Mouse (Mus musculus) hindbrain, postnatal 0 days (tissue): ENCODE measurements around the gene Lenep. TPM values are rescaled to one million over a fixed set of nuclear protein-coding genes. Genes with fewer than 3 reads are reported as not detected.

Source experiments
- ATAC-seq: fragments of 200-750 bp; cut with Nextera tagmentation; 2 replicates; pipeline ENCODE4 v1.8.0; 2017; ENCODE audit warnings: mild to moderate bottlenecking, moderate TSS enrichment, moderate library complexity
- DNase-seq: peaks from one replicate; pipeline ENCODE4 v3.0.0-alpha.2; 2015; ENCODE audit warnings: low spot score
- H3K27ac ChIP-seq: fragments of 300-500 bp; sonication (generic); 2 replicates; pipeline ENCODE4 v1.5.1; 2014; ENCODE audit warnings: mild to moderate bottlenecking
- H3K27me3 ChIP-seq: fragments of 300-500 bp; sonication (generic); 2 replicates; pipeline ENCODE4 v1.6.1; 2014; ENCODE audit warnings: low read length, mixed read lengths; ENCODE audit not compliant: insufficient read depth
- H3K36me3 ChIP-seq: fragments of 300-500 bp; sonication (generic); 2 replicates; pipeline ENCODE4 v1.6.1; 2014; ENCODE audit warnings: low read length, mixed read lengths; ENCODE audit not compliant: insufficient read depth
- H3K4me1 ChIP-seq: fragments of 300-500 bp; sonication (generic); 2 replicates; pipeline ENCODE4 v1.6.1; 2014; ENCODE audit warnings: antibody characterized with exemption, low read length, mixed read lengths; ENCODE audit not compliant: insufficient read depth
- H3K4me2 ChIP-seq: fragments of 300-500 bp; sonication (generic); 2 replicates; pipeline ENCODE4 v1.6.1; 2014; ENCODE audit warnings: low read depth, mild to moderate bottlenecking, low read length, moderate library complexity, mixed read lengths
- H3K4me3 ChIP-seq: fragments of 300-500 bp; sonication (generic); 2 replicates; pipeline ENCODE4 v1.5.1; 2014; ENCODE audit warnings: low read length
- H3K9ac ChIP-seq: fragments of 300-500 bp; sonication (generic); replicated peaks from 2 replicates; pipeline ENCODE4 v1.6.1; 2014; ENCODE audit warnings: mild to moderate bottlenecking, low read length, moderate library complexity, mixed read lengths
- H3K9me3 ChIP-seq: fragments of 300-500 bp; sonication (generic); 2 replicates; pipeline ENCODE4 v1.6.1; 2016; ENCODE audit warnings: low read length, mixed read lengths
- CTCF ChIP-seq: IDR thresholded peaks from 2 replicates; pipeline ENCODE4 v1.5.1; 2016; ENCODE audit warnings: antibody characterized with exemption, control low read depth, low read depth
- WGBS: fragments of 180-500 bp; shearing (Covaris S2); extraction: QIAGEN DNeasy Blood & Tissue Kit; methylation state at CpG from one replicate; pipeline ENCODE4 v1.1.7; 2014; 5-methylcytosine and 5-hydroxymethylcytosine counted together
- polyA plus RNA-seq: library from polyadenylated mRNA; unstranded; fragments of >200 nt; fragmentation: Nextera tagmentation; extraction: Ambion mirVana; gene quantifications from 2 replicates; pipeline ENCODE4 v1.2.1, GENCODE M21; 2015
- total RNA-seq: library from RNA; depleted of rRNA; stranded (reverse); fragments of >200 nt; gene quantifications from 2 replicates; pipeline ENCODE4 v1.2.3, GENCODE M21; 2014

Gene Lenep
- total and polyA plus RNA-seq, 2 experiments from 2014 or later: not detected

GRCm38 (mm10) chr3:89420421-89420820 lies 17.8 kb upstream of the Lenep start:
- 0 out of 2 replicates have a peak overlapping the region, but pooled peaks have one; percentile 33 for H3K27ac ChIP-seq
- H3K4me1 ChIP-seq: peaks cover 14% of the 10 kb centered on the region
- no peak overlapping the region for H3K9ac ChIP-seq
- DNase-seq: no peak
- H3K36me3 ChIP-seq: no peaks in the 10 kb centered on the region
- no peak for TF ChIP-seq CTCF
- H3K27me3 ChIP-seq: no peaks in the 10 kb centered on the region
- 61% methylated on average over 2 of the region's 2 CpGs for WGBS
- H3K4me3 ChIP-seq: no peak overlapping the region
- no peak for ATAC-seq
- no peaks in the 10 kb centered on the region for H3K9me3 ChIP-seq
- H3K4me2 ChIP-seq: peak overlapping the region; percentile 65; the same call in 1 of the 2 replicates

- H3K9ac ChIP-seq: peak overlapping the region; percentile 55; the same call in 1 of the 2 replicates
- H3K9me3 ChIP-seq: no peaks in the 10 kb centered on the region
- WGBS: 38% methylated on average over 3 of the region's 3 CpGs
- ATAC-seq (no peak), DNase-seq (no peak)
- H3K27ac ChIP-seq: peak overlapping the region; percentile 85
- H3K27me3 ChIP-seq: no peaks in the 10 kb centered on the region
- peak overlapping the region; percentile 70; the same call in 1 of the 2 replicates for H3K4me3 ChIP-seq
- H3K4me1 ChIP-seq: peaks cover 14% of the 10 kb centered on the region
- H3K4me2 ChIP-seq: peak overlapping the region; percentile 99
- no peak for TF ChIP-seq CTCF
- H3K36me3 ChIP-seq: peaks cover under 1% of the 10 kb centered on the region; the same call in 1 of the 2 replicates
These were observed 17.4 kb upstream of the Lenep start for GRCm38 (mm10) chr3:89419981-89420380.

GRCm38 (mm10) chr3:89419571-89419970 lies 17.0 kb upstream of the Lenep start:
- Histone ChIP-seq H3K4me3 (peak overlapping the region; percentile 70), H3K27ac (peak overlapping the region; percentile 85), H3K9ac (peak overlapping the region; percentile 55), H3K36me3 (peaks cover 5% of the 10 kb centered on the region), H3K9me3 (no peaks in the 10 kb centered on the region), H3K4me2 (peak overlapping the region; percentile 99), H3K27me3 (no peaks in the 10 kb centered on the region), H3K4me1 (peaks cover 14% of the 10 kb centered on the region)
- TF ChIP-seq CTCF: no peak
- no peak for ATAC-seq
- DNase-seq: no peak
- WGBS: 4% methylated on average over 9 of the region's 9 CpGs

GRCm38 (mm10) chr3:89418861-89419250 lies 16.3 kb upstream of the Lenep start:
- WGBS: 1% methylated on average over 16 of the region's 16 CpGs
- Histone ChIP-seq H3K27me3 (no peaks in the 10 kb centered on the region), H3K4me3 (peak overlapping the region; percentile 70), H3K27ac (peak overlapping the region; percentile 85), H3K4me2 (peak overlapping the region; percentile 99), H3K36me3 (peaks cover 11% of the 10 kb centered on the region), H3K9me3 (no peaks in the 10 kb centered on the region), H3K9ac (peak overlapping the region; percentile 55), H3K4me1 (peaks cover 14% of the 10 kb centered on the region)
- TF ChIP-seq CTCF: no peak
- DNase-seq: peak; percentile 73
- no peak for ATAC-seq

GRCm38 (mm10) chr3:89418170-89418860 lies 15.7 kb upstream of the Lenep start, which contains the start of the genes Cks1b and Shc1:
Gene Cks1b (minus strand): TSS chr3:89418383.
Gene Shc1 (plus strand): TSS chr3:89418443.
- peak within 1 kb of the TSS; percentile 55 for H3K9ac ChIP-seq
- peak within 1 kb of the TSS; percentile 70 for H3K4me3 ChIP-seq
- ATAC-seq (peak; percentile 97), DNase-seq (peak; percentile 99)
- WGBS: under 1% methylated on average over 39 of the region's 39 CpGs
- H3K4me2 ChIP-seq: peak within 1 kb of the TSS; percentile 99
- peaks cover 11% of the 10 kb centered on the region for H3K36me3 ChIP-seq
- H3K27me3 ChIP-seq: no peaks in the 10 kb centered on the region
- H3K4me1 ChIP-seq: peaks cover 14% of the 10 kb centered on the region
- TF ChIP-seq CTCF: no peak
- H3K9me3 ChIP-seq: no peaks in the 10 kb centered on the region
- peak within 1 kb of the TSS; percentile 85 for H3K27ac ChIP-seq

- Histone ChIP-seq H3K27ac (no peak overlapping the region), H3K9me3 (no peaks in the 10 kb centered on the region), H3K9ac (peak overlapping the region; percentile 40), H3K4me1 (peaks cover 14% of the 10 kb centered on the region), H3K4me2 (peak overlapping the region; percentile 99), H3K27me3 (no peaks in the 10 kb centered on the region), H3K36me3 (peaks cover 11% of the 10 kb centered on the region), H3K4me3 (peak overlapping the region; percentile 70)
- no peak for TF ChIP-seq CTCF
- peak; percentile 83 for DNase-seq
- under 1% methylated on average over 20 of the region's 20 CpGs for WGBS
- peak; percentile 59 for ATAC-seq
These were observed 15.2 kb upstream of the Lenep start for GRCm38 (mm10) chr3:89417840-89418169.

- H3K9me3 ChIP-seq: no peaks in the 10 kb centered on the region
- WGBS: 25% methylated on average over 2 of the region's 2 CpGs
- H3K4me1 ChIP-seq: peaks cover 14% of the 10 kb centered on the region
- no peak for TF ChIP-seq CTCF
- DNase-seq (no peak), ATAC-seq (no peak)
- peaks cover 11% of the 10 kb centered on the region for H3K36me3 ChIP-seq
- peak overlapping the region; percentile 99 for H3K4me2 ChIP-seq
- peak overlapping the region; percentile 70 for H3K4me3 ChIP-seq
- peak overlapping the region; percentile 40 for H3K9ac ChIP-seq
- H3K27ac ChIP-seq: no peak overlapping the region
- H3K27me3 ChIP-seq: no peaks in the 10 kb centered on the region
These were observed 14.5 kb upstream of the Lenep start for GRCm38 (mm10) chr3:89417131-89417530.
